Mouse (Mus musculus): ENCODE results near the gene Ppp2r3a.

DNA sequence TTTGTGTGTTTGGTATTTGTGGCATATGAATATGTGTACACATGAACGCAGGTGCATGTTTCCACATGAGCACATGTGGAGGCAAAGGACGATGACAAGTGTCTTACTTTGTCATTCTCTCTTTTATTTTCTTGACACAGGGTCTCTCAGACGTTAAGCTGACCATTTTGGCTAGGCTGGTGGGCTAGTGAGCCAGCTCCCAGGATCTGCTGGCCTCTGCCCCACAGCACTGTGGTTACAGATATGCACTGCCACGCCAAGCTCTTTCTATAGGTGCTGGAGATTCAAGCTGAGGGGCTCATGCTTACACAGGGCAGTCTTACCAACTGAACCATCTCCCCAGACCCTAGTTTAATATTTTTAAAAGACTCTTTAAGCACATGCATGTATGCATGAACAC, 45.1 kb downstream of the Ppp2r3a start:
- TF ChIP-seq CTCF (IDR thresholded peaks at IDR 0.05; ENCODE audit: borderline replicate concordance, control insufficient read depth, extremely low read depth, insufficient read depth, low read length, poor library complexity) (no peak), POLR2A (IDR thresholded peaks at IDR 0.05; ENCODE audit: control insufficient read depth, extremely low read depth, insufficient read depth, low read length, poor library complexity) (no peak)

All from thymus, adult 2 months (tissue).